Mouse (Mus musculus) heart, postnatal 0 days (tissue): ENCODE data around the gene Rnf121. TPM values are rescaled to one million over a fixed set of nuclear protein-coding genes. Genes with fewer than 3 reads are reported as not detected.

ENCODE experiments used
- ATAC-seq: fragments of 200-750 bp; cut with Nextera tagmentation; 2 replicates; pipeline ENCODE4 v1.8.0; 2017; ENCODE audit warnings: low read depth, moderate number of reproducible peaks, moderate library complexity; ENCODE audit not compliant: insufficient read depth
- DNase-seq: peaks from one replicate; pipeline ENCODE4 v3.0.0-alpha.2; 2016; ENCODE audit warnings: low spot score
- H3K27ac ChIP-seq: fragments of 300-500 bp; sonication (generic); 2 replicates; pipeline ENCODE4 v1.5.1; 2014; ENCODE audit warnings: low read depth, mild to moderate bottlenecking
- H3K27me3 ChIP-seq: fragments of 300-500 bp; sonication (generic); 2 replicates; pipeline ENCODE4 v1.6.1; 2014; ENCODE audit warnings: low read length, mixed read lengths; ENCODE audit not compliant: control insufficient read depth, insufficient read depth
- H3K36me3 ChIP-seq: fragments of 300-500 bp; sonication (generic); replicated peaks from 2 replicates; pipeline ENCODE4 v1.6.1; 2014; ENCODE audit warnings: low read length, mixed read lengths; ENCODE audit not compliant: control insufficient read depth, insufficient read depth
- H3K4me1 ChIP-seq: fragments of 300-500 bp; sonication (generic); 2 replicates; pipeline ENCODE4 v1.6.1; 2014; ENCODE audit warnings: antibody characterized with exemption; ENCODE audit not compliant: control insufficient read depth, insufficient read depth
- H3K4me2 ChIP-seq: fragments of 300-500 bp; sonication (generic); 2 replicates; pipeline ENCODE4 v1.6.1; 2014; ENCODE audit warnings: low read depth, mild to moderate bottlenecking, low read length, moderate library complexity
- H3K4me3 ChIP-seq: fragments of 300-500 bp; sonication (generic); 2 replicates; pipeline ENCODE4 v1.5.1; 2014; ENCODE audit warnings: low read depth, low read length
- H3K9ac ChIP-seq: fragments of 300-500 bp; sonication (generic); replicated peaks from 2 replicates; pipeline ENCODE4 v1.6.1; 2014; ENCODE audit warnings: low read depth, low read length, mixed read lengths
- H3K9me3 ChIP-seq: fragments of 300-500 bp; sonication (generic); replicated peaks from 2 replicates; pipeline ENCODE4 v1.6.1; 2016; ENCODE audit warnings: low read length; ENCODE audit not compliant: control insufficient read depth
- CTCF ChIP-seq: IDR thresholded peaks from 2 replicates; pipeline ENCODE4 v1.5.1; 2016; ENCODE audit warnings: antibody characterized with exemption, control low read depth, low read depth
- EP300 ChIP-seq: IDR thresholded peaks from 2 replicates; pipeline ENCODE4 v1.6.1; 2016; ENCODE audit warnings: antibody characterized with exemption, low read depth
- WGBS: fragments of 180-500 bp; shearing (Covaris S2); extraction: QIAGEN DNeasy Blood & Tissue Kit; methylation state at CpG from one replicate; pipeline ENCODE4 v1.1.7; 2014; 5-methylcytosine and 5-hydroxymethylcytosine counted together
- polyA plus RNA-seq: library from polyadenylated mRNA; unstranded; fragments of >200 nt; fragmentation: Nextera tagmentation; extraction: Ambion mirVana; gene quantifications from 2 replicates; pipeline ENCODE4 v1.2.1, GENCODE M21; 2015
- total RNA-seq: library from RNA; depleted of rRNA; stranded (reverse); fragments of >200 nt; gene quantifications from 2 replicates; pipeline ENCODE4 v1.2.3, GENCODE M21; 2014; ENCODE audit warnings: low replicate concordance

The Rnf121 gene
- total and polyA plus RNA-seq, 2 experiments from 2014 or later, result 10.7 to 18.2 TPM

GRCm38 (mm10) chr7:102019362-102019761, 45.9 kb downstream of the Rnf121 start:
- Histone ChIP-seq H3K27me3 (no peaks in the 10 kb centered on the region), H3K4me3 (no peak overlapping the region), H3K36me3 (peaks cover 48% of the 10 kb centered on the region), H3K9ac (no peak overlapping the region), H3K27ac (no peak overlapping the region), H3K9me3 (no peaks in the 10 kb centered on the region), H3K4me2 (no peak overlapping the region), H3K4me1 (peaks cover 15% of the 10 kb centered on the region; the same call in 1 of the 2 replicates)
- no peak for TF ChIP-seq EP300
- TF ChIP-seq CTCF, result no peak
- ATAC-seq, result no peak
- DNase-seq, result no peak
- WGBS, result 50% methylated on average over 3 of the region's 3 CpGs

- Histone ChIP-seq H3K4me2 (peak within 1 kb of the TSS; percentile 41), H3K27me3 (no peaks in the 10 kb centered on the region), H3K36me3 (peaks cover 51% of the 10 kb centered on the region), H3K27ac (peak within 1 kb of the TSS; percentile 78), H3K4me1 (peaks cover 15% of the 10 kb centered on the region; the same call in 1 of the 2 replicates), H3K9me3 (no peaks in the 10 kb centered on the region), H3K9ac (0 out of 2 replicates have a peak within 1 kb of the TSS, but pooled peaks have one; percentile 9), H3K4me3 (peak within 1 kb of the TSS; percentile 4; the same call in 1 of the 2 replicates)
- ATAC-seq (no peak), DNase-seq (no peak)
- 88% methylated on average over 3 of the region's 3 CpGs for WGBS
- TF ChIP-seq EP300 (no peak), CTCF (no peak)
These were observed 46.7 kb downstream of the Rnf121 start, which contains the start of gene Il18bp for GRCm38 (mm10) chr7:102018590-102018989. TSS of gene Il18bp (minus strand) at chr7:102018690.

- TF ChIP-seq CTCF (no peak), EP300 (no peak)
- Histone ChIP-seq H3K9me3 (no peaks in the 10 kb centered on the region), H3K27me3 (no peaks in the 10 kb centered on the region), H3K9ac (0 out of 2 replicates have a peak overlapping the region, but pooled peaks have one; percentile 9), H3K36me3 (peaks cover 51% of the 10 kb centered on the region), H3K4me2 (peak overlapping the region; percentile 41), H3K27ac (peak overlapping the region; percentile 78), H3K4me3 (0 out of 2 replicates have a peak overlapping the region, but pooled peaks have one; percentile 3), H3K4me1 (peaks cover 15% of the 10 kb centered on the region; the same call in 1 of the 2 replicates)
- ATAC-seq (peak; percentile 52), DNase-seq (no peak)
- WGBS, result 31% methylated on average over 7 of the region's 7 CpGs
These were observed 47.2 kb downstream of the Rnf121 start for GRCm38 (mm10) chr7:102018034-102018433.

- no peaks in the 10 kb centered on the region for H3K27me3 ChIP-seq
- DNase-seq (peak; percentile 29), ATAC-seq (no peak)
- no peak overlapping the region for H3K9ac ChIP-seq
- 57% methylated on average over 5 of the region's 5 CpGs for WGBS
- H3K27ac ChIP-seq, result peak overlapping the region; percentile 78
- peak overlapping the region; percentile 41 for H3K4me2 ChIP-seq
- no peaks in the 10 kb centered on the region for H3K9me3 ChIP-seq
- H3K4me3 ChIP-seq, result peak overlapping the region; percentile 4; the same call in 1 of the 2 replicates
- peaks cover 15% of the 10 kb centered on the region; the same call in 1 of the 2 replicates for H3K4me1 ChIP-seq
- TF ChIP-seq EP300 (no peak), CTCF (no peak)
- H3K36me3 ChIP-seq, result peaks cover 51% of the 10 kb centered on the region
These were observed 47.8 kb downstream of the Rnf121 start for GRCm38 (mm10) chr7:102017452-102017851.

GRCm38 (mm10) chr7:102016936-102017335, 48.3 kb downstream of the Rnf121 start:
- no peak for DNase-seq
- ATAC-seq, result no peak

GRCm38 (mm10) chr7:102014995-102015394, 50.3 kb downstream of the Rnf121 start:
- Histone ChIP-seq H3K4me2 (no peak overlapping the region), H3K36me3 (peaks cover 69% of the 10 kb centered on the region), H3K4me1 (peaks cover 15% of the 10 kb centered on the region; the same call in 1 of the 2 replicates), H3K27ac (no peak overlapping the region), H3K9me3 (no peaks in the 10 kb centered on the region), H3K9ac (no peak overlapping the region), H3K27me3 (no peaks in the 10 kb centered on the region), H3K4me3 (no peak overlapping the region)
- TF ChIP-seq CTCF, result no peak
- TF ChIP-seq EP300, result no peak
- no peak for ATAC-seq
- no peak for DNase-seq
- 84% methylated on average over 2 of the region's 2 CpGs for WGBS

More at GRCm38 (mm10) chr7:102016936-102017335, 48.3 kb downstream of the Rnf121 start:
- Histone ChIP-seq H3K9me3 (no peaks in the 10 kb centered on the region), H3K4me1 (peaks cover 15% of the 10 kb centered on the region; the same call in 1 of the 2 replicates), H3K4me2 (peak overlapping the region; percentile 41), H3K27ac (peak overlapping the region; percentile 78; the same call in 1 of the 2 replicates), H3K36me3 (peaks cover 51% of the 10 kb centered on the region), H3K4me3 (peak overlapping the region; percentile 4; the same call in 1 of the 2 replicates), H3K27me3 (no peaks in the 10 kb centered on the region), H3K9ac (no peak overlapping the region)
- 76% methylated on average over 4 of the region's 4 CpGs for WGBS
- no peak for TF ChIP-seq CTCF
- TF ChIP-seq EP300, result no peak
